Mouse (Mus musculus) heart, postnatal 0 days (tissue): ENCODE results near the gene Mfsd11.

ENCODE experiments used
- CTCF ChIP-seq: IDR thresholded peaks from 2 replicates; pipeline ENCODE4 v1.5.1; 2016; ENCODE audit warnings: antibody characterized with exemption, control low read depth, low read depth
- EP300 ChIP-seq: IDR thresholded peaks from 2 replicates; pipeline ENCODE4 v1.6.1; 2016; ENCODE audit warnings: antibody characterized with exemption, low read depth

DNA sequence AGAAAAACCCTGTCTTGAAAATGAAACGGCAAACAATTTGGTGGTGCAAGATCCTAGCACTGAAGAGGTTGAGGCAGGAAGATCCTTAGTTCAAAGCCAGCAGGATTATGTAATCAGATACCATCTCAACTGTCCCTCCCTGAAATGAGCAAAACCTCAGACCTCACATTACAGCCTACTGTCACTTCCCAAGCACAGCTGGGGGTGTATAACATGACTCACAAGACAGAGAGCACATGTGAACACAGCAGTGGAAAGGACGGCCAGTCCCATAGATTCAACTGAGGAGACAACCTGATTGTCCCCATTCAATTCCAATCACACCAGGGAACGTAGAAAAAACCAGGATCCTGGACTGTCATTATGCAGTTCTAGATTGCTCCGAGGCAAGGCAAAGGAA, 16.0 kb upstream of the Mfsd11 start:
- TF ChIP-seq CTCF (no peak), EP300 (no peak)
